ENCODE assay signal across 15 mouse cellular contexts in genomic region chr1:189550851-189551250, GRCm38 (mm10).
DNase-seq lines count a peak whose midpoint lies in the region; ATAC-seq and TF ChIP-seq lines count a peak whose summit lies in the region.
"Had no signal": no experiment of that assay in that cellular context is flagged by ENCODE, and none has a peak within 500 bp of the region (broad histone marks: within the 10 kb centered on the region; RNA-seq: fewer than 3 reads in every experiment).

No protein-coding gene starts in this region.

- H3K4me1 ChIP-seq in intestine, postnatal 0 days (replicated peaks; ENCODE audit: control insufficient read depth, insufficient read depth, low read length) = no peaks in the 10 kb centered on the region
- no peaks in the 10 kb centered on the region for H3K4me1 ChIP-seq in intestine, embryonic 15.5 days (replicated peaks)
- H3K4me1 ChIP-seq in midbrain, postnatal 0 days (ENCODE audit: insufficient read depth, low read length) = no peaks in the 10 kb centered on the region
- H3K4me1 ChIP-seq in midbrain, embryonic 16.5 days (ENCODE audit: control insufficient read depth, insufficient read depth, low read length) = no peaks in the 10 kb centered on the region
- H3K4me1 ChIP-seq in MEL (ENCODE audit: control insufficient read depth in 1 of 2, insufficient read depth in 2 of 2, low read length in 2 of 2) = no peaks in the 10 kb centered on the region
- H3K4me1 ChIP-seq: forebrain, embryonic 15.5 days; limb, embryonic 15.5 days; midbrain, embryonic 12.5 days had no signal

- ATAC-seq in intestine, postnatal 0 days = no peak
- ATAC-seq in intestine, embryonic 15.5 days = no peak
- ATAC-seq in midbrain, postnatal 0 days (ENCODE audit: low FRiP score) = no peak
- ATAC-seq in midbrain, embryonic 16.5 days = no peak
- ATAC-seq: forebrain, embryonic 15.5 days had no signal

- H3K9me3 ChIP-seq in intestine, postnatal 0 days (ENCODE audit: control insufficient read depth) = no peaks in the 10 kb centered on the region
- H3K9me3 ChIP-seq in intestine, embryonic 15.5 days = no peaks in the 10 kb centered on the region
- H3K9me3 ChIP-seq in midbrain, postnatal 0 days (ENCODE audit: low read length) = no peaks in the 10 kb centered on the region
- H3K9me3 ChIP-seq in midbrain, embryonic 16.5 days (replicated peaks; ENCODE audit: control insufficient read depth, low read length, poor library complexity, severe bottlenecking) = no peaks in the 10 kb centered on the region
- no peaks in the 10 kb centered on the region for H3K9me3 ChIP-seq in MEL (replicated peaks; ENCODE audit: insufficient read depth, low read length)
- H3K9me3 ChIP-seq: forebrain, embryonic 15.5 days; limb, embryonic 15.5 days; midbrain, embryonic 12.5 days had no signal

- TF ChIP-seq CTCF in intestine, postnatal 0 days (IDR thresholded peaks at IDR 0.05; ENCODE audit: low read depth) = peak; percentile 49
- peak; percentile 47 for TF ChIP-seq CTCF in midbrain, postnatal 0 days (IDR thresholded peaks at IDR 0.05)
- TF ChIP-seq CTCF in MEL (IDR thresholded peaks at IDR 0.05 in 2 of 3, conservative IDR thresholded peaks at IDR 0.05 in 1 of 3; ENCODE audit: control insufficient read depth in 1 of 3, insufficient read depth in 1 of 3, low read depth in 2 of 3, low read length in 3 of 3, poor library complexity in 1 of 3, severe bottlenecking in 1 of 3) = peak in 2 of 3 experiments; percentile 14 to 15; a peak in 2 of 6 replicates

- no peak overlapping the region for H3K4me3 ChIP-seq in intestine, postnatal 0 days (ENCODE audit: low read depth, low read length)
- no peak overlapping the region for H3K4me3 ChIP-seq in intestine, embryonic 15.5 days (replicated peaks)
- no peak overlapping the region for H3K4me3 ChIP-seq in midbrain, postnatal 0 days (ENCODE audit: low read depth, low read length)
- no peak overlapping the region for H3K4me3 ChIP-seq in midbrain, embryonic 16.5 days (ENCODE audit: low read depth, low read length)
- H3K4me3 ChIP-seq in MEL (ENCODE audit: control insufficient read depth in 1 of 2, insufficient read depth in 1 of 2, low read depth in 2 of 2, low read length in 2 of 2) = no peak overlapping the region
- H3K4me3 ChIP-seq: forebrain, embryonic 15.5 days; limb, embryonic 15.5 days; midbrain, embryonic 12.5 days had no signal

- no peaks in the 10 kb centered on the region for H3K79me2 ChIP-seq in MEL (ENCODE audit: control insufficient read depth, insufficient read depth, low read length, poor library complexity)

- no peak; the same call in 1 of the 2 replicates for TF ChIP-seq RAD21 in MEL (IDR thresholded peaks at IDR 0.05; ENCODE audit: low read depth, low read length)

- WGBS in intestine, postnatal 0 days = 89% methylated on average over 9 of the region's 9 CpGs
- WGBS in intestine, embryonic 15.5 days = 88% methylated on average over 9 of the region's 9 CpGs
- WGBS in midbrain, postnatal 0 days = 88% methylated on average over 9 of the region's 9 CpGs
- WGBS in midbrain, embryonic 16.5 days = 87% methylated on average over 9 of the region's 9 CpGs

- no peak for DNase-seq in midbrain, postnatal 0 days (ENCODE audit: low spot score)
- peak; percentile 7 for DNase-seq in MEL (ENCODE audit: low read depth, low spot score)
- peak; percentile 14 for DNase-seq in retina, embryonic 14.5 days (ENCODE audit: low spot score)
- DNase-seq in left cerebral cortex, adult 11 months (ENCODE audit: low spot score) = no peak
- DNase-seq in adrenal gland, postnatal 14 days = no peak
- DNase-seq: cerebellum, adult 18-20 months; kidney, postnatal 14 days; layer of hippocampus, postnatal 36 days; thymus, postnatal 25 days had no signal

- no peak overlapping the region for H3K4me2 ChIP-seq in intestine, postnatal 0 days (replicated peaks; ENCODE audit: low read depth)
- H3K4me2 ChIP-seq in intestine, embryonic 15.5 days (replicated peaks) = no peak overlapping the region
- H3K4me2 ChIP-seq in midbrain, postnatal 0 days (ENCODE audit: low read depth, low read length, poor library complexity, severe bottlenecking) = no peak overlapping the region
- H3K4me2 ChIP-seq in midbrain, embryonic 16.5 days (ENCODE audit: low read length) = no peak overlapping the region
- H3K4me2 ChIP-seq: forebrain, embryonic 15.5 days; limb, embryonic 15.5 days; midbrain, embryonic 12.5 days had no signal

- no peak overlapping the region for H3K9ac ChIP-seq in intestine, postnatal 0 days (ENCODE audit: low read depth, low read length)
- H3K9ac ChIP-seq in intestine, embryonic 15.5 days = no peak overlapping the region
- no peak overlapping the region for H3K9ac ChIP-seq in midbrain, postnatal 0 days (replicated peaks; ENCODE audit: low read length, poor library complexity, severe bottlenecking)
- H3K9ac ChIP-seq in midbrain, embryonic 16.5 days (ENCODE audit: low read depth, low read length) = no peak overlapping the region
- H3K9ac ChIP-seq in MEL (ENCODE audit: control insufficient read depth, low read depth, low read length, poor library complexity, severe bottlenecking) = no peak overlapping the region
- H3K9ac ChIP-seq: forebrain, embryonic 15.5 days; limb, embryonic 15.5 days; midbrain, embryonic 12.5 days had no signal

- no peak overlapping the region for H3K27ac ChIP-seq in intestine, postnatal 0 days (ENCODE audit: low read depth, low read length)
- no peak overlapping the region for H3K27ac ChIP-seq in intestine, embryonic 15.5 days
- no peak overlapping the region for H3K27ac ChIP-seq in midbrain, postnatal 0 days (ENCODE audit: low read depth, low read length)
- no peak overlapping the region for H3K27ac ChIP-seq in midbrain, embryonic 16.5 days (ENCODE audit: low read length)
- no peak overlapping the region for H3K27ac ChIP-seq in MEL (ENCODE audit: control insufficient read depth, low read depth, low read length)
- H3K27ac ChIP-seq: forebrain, embryonic 15.5 days; limb, embryonic 15.5 days; midbrain, embryonic 12.5 days had no signal

- H3K36me3 ChIP-seq in intestine, postnatal 0 days (ENCODE audit: control insufficient read depth, insufficient read depth) = no peaks in the 10 kb centered on the region
- H3K36me3 ChIP-seq in intestine, embryonic 15.5 days = no peaks in the 10 kb centered on the region
- no peaks in the 10 kb centered on the region for H3K36me3 ChIP-seq in midbrain, postnatal 0 days (ENCODE audit: insufficient read depth, low read length)
- no peaks in the 10 kb centered on the region for H3K36me3 ChIP-seq in midbrain, embryonic 16.5 days (ENCODE audit: control insufficient read depth, insufficient read depth, low read length)
- no peaks in the 10 kb centered on the region for H3K36me3 ChIP-seq in MEL (ENCODE audit: control insufficient read depth in 1 of 2, insufficient read depth in 2 of 2, low read length in 2 of 2)
- H3K36me3 ChIP-seq: forebrain, embryonic 15.5 days; limb, embryonic 15.5 days; midbrain, embryonic 12.5 days had no signal

- H3K27me3 ChIP-seq in intestine, postnatal 0 days (replicated peaks; ENCODE audit: control insufficient read depth, insufficient read depth, low read length) = no peaks in the 10 kb centered on the region
- H3K27me3 ChIP-seq in intestine, embryonic 15.5 days (replicated peaks) = no peaks in the 10 kb centered on the region
- H3K27me3 ChIP-seq in midbrain, postnatal 0 days (ENCODE audit: insufficient read depth, low read length) = no peaks in the 10 kb centered on the region
- H3K27me3 ChIP-seq in midbrain, embryonic 16.5 days (ENCODE audit: control insufficient read depth, insufficient read depth, low read depth, low read length) = no peaks in the 10 kb centered on the region
- no peaks in the 10 kb centered on the region for H3K27me3 ChIP-seq in MEL (ENCODE audit: control insufficient read depth in 1 of 2, insufficient read depth in 2 of 2, low read length in 2 of 2)
- H3K27me3 ChIP-seq: forebrain, embryonic 15.5 days; limb, embryonic 15.5 days; midbrain, embryonic 12.5 days had no signal

- TF ChIP-seq EP300 in MEL (IDR thresholded peaks at IDR 0.05; ENCODE audit: low read depth in 1 of 2, low read length in 2 of 2) = no peak

- no peak for TF ChIP-seq POLR2A in MEL (IDR thresholded peaks at IDR 0.05; ENCODE audit: control insufficient read depth in 1 of 2, insufficient read depth in 1 of 2, low read depth in 1 of 2, low read length in 2 of 2, poor library complexity in 1 of 2)

TF ChIP-seq in MEL, 35 proteins besides CTCF, POLR2A, EP300 and RAD21:
- TF ChIP-seq MAZ (IDR thresholded peaks at IDR 0.05; ENCODE audit: low read depth, low read length) = no peak
- TF ChIP-seq TCF12 (IDR thresholded peaks at IDR 0.05; ENCODE audit: low read depth, low read length) = no peak
- TF ChIP-seq CHD2 (IDR thresholded peaks at IDR 0.05; ENCODE audit: low read length) = no peak
- no peak for TF ChIP-seq USF2 (IDR thresholded peaks at IDR 0.05; ENCODE audit: borderline replicate concordance in 1 of 2, insufficient read depth in 1 of 2, low read depth in 1 of 2, low read length in 2 of 2)
- TF ChIP-seq USF1 (IDR thresholded peaks at IDR 0.05; ENCODE audit: low read depth, low read length) = no peak
- TF ChIP-seq SMC3 (IDR thresholded peaks at IDR 0.05; ENCODE audit: low read depth, low read length) = 0 out of 2 replicates have a peak, but pooled peaks have one; percentile 4
- no peak for TF ChIP-seq ZKSCAN1 (IDR thresholded peaks at IDR 0.05; ENCODE audit: low read depth, low read length)

Comparison
In these comparisons a context has a peak if more than half of its experiments do, and no peak if none do; other contexts are left out.
1. DNase-seq: peak in MEL (single experiment) and retina, embryonic 14.5 days (single experiment); none in midbrain, postnatal 0 days (single experiment), left cerebral cortex, adult 11 months (single experiment) and adrenal gland, postnatal 14 days (single experiment).
2. Peak in every context shown above with its lines, with median percentiles within 50 percentile points of each other: CTCF ChIP-seq.